Mouse (Mus musculus) NIH3T3 (cell line): ENCODE measurements at regions not wholly inside any gene's neighbourhood (a gene's known extent, or its start where the extent isn't known, plus 50 kb on each side); places are given as distances from the start of the nearest gene placed in this dataset.
A peak's percentile ranks its signal among the peaks of the same experiment; 100 is the strongest.

Experiments
- DNase-seq: peaks from one replicate; pipeline ENCODE4 v3.0.0-alpha.2; 2012; ENCODE audit warnings: low read depth

GRCm38 (mm10) chr13:101117311-101117710 is 284.1 kb upstream of the Slc30a5 start:
- peak; percentile 3 for DNase-seq

DNA sequence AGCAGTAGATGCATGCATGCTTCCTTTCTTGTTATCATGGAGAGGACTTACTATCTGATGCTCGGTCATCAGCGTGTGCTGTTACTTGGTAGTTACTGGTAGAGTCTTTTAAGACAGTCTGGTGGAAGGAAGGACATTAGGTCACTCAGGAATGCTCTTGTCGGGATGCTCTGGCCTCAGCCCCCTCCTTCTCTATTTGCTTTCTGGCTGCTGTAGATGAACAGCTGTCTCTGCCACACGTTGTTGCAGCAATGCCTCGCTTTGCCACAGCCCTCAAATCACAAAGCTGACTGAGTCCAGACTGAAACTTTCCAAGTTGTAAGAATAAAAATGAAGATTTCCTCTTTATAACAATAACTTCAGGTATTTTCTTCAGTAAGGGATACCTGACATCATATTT is 282.1 kb upstream of the Slc30a5 start:
- DNase-seq = no peak

GRCm38 (mm10) chr13:101112176-101112575 is 278.9 kb upstream of the Slc30a5 start:
- DNase-seq = no peak

- DNase-seq = no peak
Observed at GRCm38 (mm10) chr13:101111773-101112172, 278.5 kb upstream of the Slc30a5 start.

GRCm38 (mm10) chr13:101100621-101101020 is 267.4 kb upstream of the Slc30a5 start:
- DNase-seq = no peak

DNA sequence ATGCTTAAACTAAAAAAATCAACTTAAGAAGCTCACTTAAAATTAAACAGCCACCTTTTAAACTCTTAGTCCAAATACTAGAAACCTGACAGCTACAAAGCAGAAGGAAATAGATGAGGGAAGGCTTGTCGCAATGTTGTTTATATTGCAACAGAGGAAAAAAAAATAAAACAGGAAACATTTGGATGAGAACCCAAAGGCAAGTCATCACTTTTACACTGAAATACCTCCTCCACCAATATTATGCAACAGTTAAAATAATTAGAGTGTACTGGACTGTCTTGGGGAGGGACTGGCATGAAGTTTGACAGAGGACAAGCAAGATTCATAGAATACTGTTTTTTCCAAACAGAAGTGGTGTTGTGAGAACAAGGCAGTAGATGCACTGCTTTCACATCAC is 263.6 kb upstream of the Slc30a5 start:
- DNase-seq = no peak

- DNase-seq = no peak
Observed at GRCm38 (mm10) chr13:101096221-101096620, 263.0 kb upstream of the Slc30a5 start.

DNA sequence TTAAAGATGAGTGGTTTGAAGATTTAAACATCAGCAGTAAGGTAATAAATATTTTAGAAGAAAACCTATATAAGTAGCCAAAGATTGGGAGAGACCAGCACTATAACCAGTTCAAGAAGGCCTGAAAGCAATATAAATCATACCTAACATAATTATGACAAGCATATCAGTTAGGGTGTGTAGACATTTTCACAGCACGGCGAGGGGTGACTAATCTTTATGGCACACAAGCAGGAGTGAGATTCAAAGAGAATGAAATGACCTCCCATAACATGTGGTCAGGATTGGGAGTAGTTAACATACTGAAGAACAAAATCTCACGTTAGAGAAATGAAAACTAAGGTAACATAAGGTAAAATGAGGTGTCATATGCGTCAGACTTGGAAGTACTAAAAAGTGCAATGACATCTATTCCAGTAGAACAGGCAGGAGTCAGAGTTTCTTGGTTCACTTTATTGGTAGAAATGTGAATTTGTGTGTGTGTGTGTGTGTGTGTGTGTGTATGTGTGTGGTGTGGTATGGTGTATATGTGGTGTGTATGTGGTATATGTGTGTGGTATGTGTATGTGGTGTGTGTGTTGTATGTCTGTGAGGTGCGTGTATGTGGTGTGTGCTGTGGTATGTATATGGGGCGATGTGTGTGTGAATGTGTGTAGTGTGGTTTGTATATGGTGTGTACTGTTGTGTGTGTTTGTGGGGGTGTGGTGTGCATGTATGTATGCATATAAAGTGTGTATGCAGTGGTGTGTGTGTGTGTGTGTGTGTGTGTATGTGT is 262.0 kb upstream of the Slc30a5 start:
- DNase-seq = no peak

GRCm38 (mm10) chr13:101092743-101093131 is 259.5 kb upstream of the Slc30a5 start:
- no peak for DNase-seq

DNA sequence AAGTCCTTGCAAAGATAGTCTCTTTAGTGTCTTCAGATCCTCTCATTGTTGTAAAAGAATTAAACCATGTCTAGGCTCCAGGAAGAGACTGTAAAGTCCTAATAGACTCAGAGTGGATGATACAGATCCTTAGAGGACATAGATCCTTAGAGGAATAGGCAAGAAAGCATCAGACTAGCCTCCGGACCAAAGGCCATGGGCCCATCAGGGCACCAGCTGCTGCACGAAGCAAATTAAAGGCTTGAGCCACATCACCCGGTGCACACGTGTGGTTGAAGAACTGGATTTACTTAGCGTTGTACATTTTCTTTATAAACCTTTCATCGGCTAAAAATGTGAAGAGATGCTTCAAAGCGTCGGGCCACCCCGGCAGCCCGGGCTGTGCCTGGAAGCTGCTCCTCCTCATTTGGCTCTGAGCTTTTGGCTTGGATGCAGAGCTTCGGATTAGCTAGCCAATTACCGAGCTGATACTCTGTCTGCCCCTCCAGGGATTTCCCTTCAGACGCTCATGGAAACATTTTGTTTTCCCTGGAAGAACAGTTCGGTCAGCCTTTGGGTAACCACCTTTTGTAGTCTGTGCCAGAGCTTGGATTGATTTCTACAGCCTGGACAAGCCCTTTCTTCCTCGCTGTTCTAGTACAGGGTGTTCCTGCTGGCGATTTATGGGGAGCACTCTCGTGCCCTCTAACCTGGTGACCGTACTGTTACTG is 259.0 kb upstream of the Slc30a5 start:
- no peak for DNase-seq

DNA sequence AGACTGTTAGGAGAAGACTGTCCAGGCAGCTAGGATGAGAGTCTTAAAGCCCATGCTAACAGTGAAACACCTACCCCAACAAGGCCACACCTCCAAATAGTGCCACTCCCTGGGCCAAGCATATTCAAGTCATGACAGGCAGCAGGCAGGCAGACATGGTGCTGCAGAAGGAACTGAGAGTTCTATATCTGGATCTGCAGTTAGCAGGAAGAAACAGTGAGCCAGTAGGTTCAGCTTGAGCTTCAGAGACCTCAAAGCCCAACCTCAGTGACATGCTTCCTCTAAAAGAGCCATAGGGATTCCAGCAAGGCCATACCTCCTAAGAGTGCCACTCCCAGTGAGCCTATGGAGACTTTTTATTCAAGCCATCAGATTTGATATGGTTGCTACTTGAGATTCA is 252.0 kb upstream of the Slc30a5 start:
- DNase-seq = no peak

GRCm38 (mm10) chr13:101084193-101084592 is 251.0 kb upstream of the Slc30a5 start:
- no peak for DNase-seq

GRCm38 (mm10) chr13:101083416-101083815 is 250.2 kb upstream of the Slc30a5 start:
- DNase-seq = no peak

DNA sequence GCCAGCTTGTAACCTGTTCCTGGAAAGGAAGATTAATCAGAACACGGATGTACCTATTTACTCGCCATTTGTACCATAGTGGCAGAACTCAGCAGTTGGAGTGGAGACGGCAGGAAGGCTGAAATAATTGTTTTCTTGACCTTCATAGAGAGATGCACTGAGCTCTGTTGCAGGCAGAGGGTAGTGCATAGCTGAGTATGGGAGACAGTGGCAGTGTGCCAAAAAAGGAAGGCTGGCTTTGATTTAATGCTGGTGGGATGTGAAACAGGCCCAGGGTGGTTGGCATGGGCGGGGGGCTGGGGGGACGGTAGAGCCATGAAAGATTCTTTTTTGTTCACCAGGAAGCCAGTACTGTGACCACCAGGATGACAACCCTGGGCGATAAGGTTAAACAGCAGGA is 235.3 kb upstream of the Slc30a5 start:
- DNase-seq = peak; percentile 2

DNA sequence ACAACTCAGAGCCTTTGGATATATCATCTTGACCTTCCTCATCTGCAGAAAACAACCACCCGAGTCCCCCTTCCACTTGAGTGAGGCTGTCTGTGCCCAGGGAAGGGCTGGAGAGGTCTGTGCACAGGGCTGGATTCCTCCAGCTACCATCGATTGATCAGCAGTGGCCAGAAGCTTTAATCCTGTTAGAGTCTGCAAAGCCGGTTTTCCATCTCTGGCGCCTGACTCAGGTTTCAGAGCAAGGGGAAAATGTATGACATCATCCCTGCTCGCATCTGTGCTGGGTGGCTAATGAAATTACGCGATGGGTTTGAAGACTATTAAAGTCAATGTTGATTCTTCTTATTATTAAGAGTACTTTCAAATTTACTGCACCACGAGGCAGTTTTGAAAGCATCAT is 229.4 kb upstream of the Slc30a5 start:
- DNase-seq = no peak

DNA sequence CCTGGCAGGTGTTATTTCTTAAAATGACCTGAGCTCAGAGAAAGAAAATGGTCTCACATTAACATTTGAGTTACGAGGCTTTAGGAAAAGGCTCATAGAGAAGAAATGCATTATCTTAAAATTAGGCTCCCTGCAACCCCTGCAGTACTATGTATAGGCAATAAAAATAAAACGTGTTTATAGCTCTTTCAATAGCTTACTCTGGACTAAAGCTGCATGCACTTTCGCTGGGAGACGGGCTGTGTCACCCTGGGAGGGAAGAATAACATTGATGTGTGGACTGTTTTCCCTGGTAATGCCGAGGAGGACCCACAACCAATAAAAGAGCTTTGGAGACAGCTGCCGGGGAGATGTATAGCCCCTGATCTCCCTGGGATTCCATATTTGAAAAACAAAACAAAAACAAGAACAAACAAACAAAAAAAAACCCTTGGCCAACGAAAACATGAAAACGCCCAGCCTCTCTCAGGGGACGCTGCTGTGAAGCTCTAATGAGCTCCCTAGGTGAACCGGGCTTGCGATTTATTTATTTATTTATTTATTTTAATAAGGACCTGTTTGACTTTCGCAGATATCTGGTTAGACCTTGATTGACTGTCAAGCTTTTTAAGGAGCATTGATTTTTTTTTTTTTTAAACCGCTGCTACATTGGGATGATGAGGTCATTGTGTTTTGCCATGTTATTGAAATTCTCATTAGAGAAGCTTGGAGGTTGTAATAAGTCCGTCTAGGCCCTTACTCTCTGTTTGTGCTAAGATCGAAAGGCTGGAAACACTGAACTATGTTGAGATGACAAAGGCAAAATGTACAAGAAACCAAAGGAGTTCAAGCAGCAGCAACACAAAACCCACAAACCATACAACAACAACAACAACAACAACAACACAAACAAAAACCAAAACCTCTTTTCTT is 228.3 kb upstream of the Slc30a5 start:
- no peak for DNase-seq

- no peak for DNase-seq
Observed at GRCm38 (mm10) chr13:101049511-101049910, 216.3 kb upstream of the Slc30a5 start.

DNA sequence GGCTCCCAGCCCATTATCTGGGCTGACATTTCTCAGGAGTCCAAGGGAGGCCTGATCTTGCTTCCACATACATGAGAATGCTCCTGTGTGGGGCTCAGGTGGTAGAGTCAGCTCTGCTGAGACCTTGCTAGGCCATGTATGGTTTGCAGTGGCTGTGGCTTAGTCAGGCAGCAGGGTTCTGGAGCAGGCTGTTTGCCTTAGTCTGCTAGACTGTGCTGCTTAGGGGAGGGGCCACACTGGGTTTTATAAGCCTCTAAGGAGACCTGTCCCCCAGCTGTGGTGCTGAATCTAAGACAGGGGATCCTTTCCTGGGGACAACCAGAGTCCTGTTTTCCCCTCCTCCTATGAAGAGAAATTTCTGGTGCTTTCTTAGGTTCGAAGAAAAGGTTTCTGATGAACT is 199.4 kb upstream of the Slc30a5 start:
- DNase-seq = peak; percentile 29

DNA sequence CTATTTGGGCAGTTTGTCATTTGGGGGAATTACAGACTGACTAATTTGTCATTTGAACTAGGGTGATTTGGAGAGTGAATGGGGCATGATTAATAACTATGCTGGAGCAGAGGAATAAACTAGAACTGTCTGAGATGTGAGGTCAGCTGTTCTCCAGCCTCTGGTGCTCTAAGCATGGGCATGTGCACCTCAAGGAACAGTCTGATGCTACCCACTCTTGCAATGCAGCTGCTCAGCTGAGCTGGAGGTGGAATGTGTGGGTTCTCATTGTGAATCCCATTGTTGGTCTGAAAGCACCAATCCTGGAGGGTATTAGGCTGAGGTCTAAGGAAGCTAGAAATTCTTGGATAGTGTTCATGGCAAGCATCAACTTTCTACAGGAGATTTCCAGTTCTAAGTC is 192.8 kb upstream of the Slc30a5 start:
- DNase-seq = no peak

DNA sequence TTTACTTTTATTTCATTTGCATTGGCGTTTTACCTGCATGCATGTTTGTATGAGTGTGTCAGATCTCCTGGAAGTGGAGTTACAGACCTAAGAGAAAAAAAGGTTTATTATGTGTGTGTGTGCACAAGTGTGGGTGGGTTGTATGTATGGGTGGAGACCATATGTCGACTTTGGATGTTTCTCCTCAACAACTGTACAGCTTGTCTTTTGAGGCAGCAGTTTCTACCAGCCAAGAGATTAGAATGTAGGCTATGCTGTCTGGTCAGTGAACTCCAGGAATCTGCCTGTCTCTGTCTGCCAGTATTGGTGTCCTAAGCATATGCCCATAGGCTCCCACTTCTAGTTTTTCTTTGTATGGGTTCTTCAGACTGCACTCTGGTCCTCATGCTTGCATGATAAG is 192.3 kb upstream of the Slc30a5 start:
- DNase-seq = no peak

GRCm38 (mm10) chr13:101024971-101025370 is 191.7 kb upstream of the Slc30a5 start:
- no peak for DNase-seq

GRCm38 (mm10) chr13:101019272-101019676 is 186.0 kb upstream of the Slc30a5 start:
- no peak for DNase-seq

DNA sequence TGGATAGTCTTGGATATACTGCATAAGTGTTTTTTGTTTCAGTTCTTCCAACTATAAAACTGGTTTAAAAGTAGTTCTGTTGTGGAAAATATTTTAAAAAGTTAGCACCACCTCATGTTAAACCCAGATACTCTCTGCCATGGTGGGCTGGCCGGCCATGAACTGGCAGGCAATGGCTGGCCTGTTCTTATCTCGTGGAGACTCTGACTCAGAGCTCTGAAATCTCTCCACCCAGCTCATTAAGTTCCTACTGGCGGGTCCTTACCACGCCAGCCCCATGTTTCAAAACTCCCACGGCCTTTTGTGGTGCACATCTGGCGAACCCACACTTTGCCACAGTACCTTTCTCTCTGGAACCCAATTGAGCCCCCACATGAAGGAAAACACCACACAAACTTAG is 183.8 kb upstream of the Slc30a5 start:
- peak; percentile 16 for DNase-seq
